25 mouse cellular contexts compared by ENCODE assay signal in genomic region chr11:82651751-82652150, GRCm38 (mm10).
A peak's percentile ranks its signal among the peaks of the same experiment; 100 is the strongest.
DNase-seq lines count a peak whose midpoint lies in the region; ATAC-seq and TF ChIP-seq lines count a peak whose summit lies in the region.
"Had no signal": no experiment of that assay in that cellular context is flagged by ENCODE, and none has a peak within 500 bp of the region (broad histone marks: within the 10 kb centered on the region; RNA-seq: fewer than 3 reads in every experiment).

No protein-coding gene starts in this region.

- peak; percentile 18 for DNase-seq in hindbrain, embryonic 11.5 days (ENCODE audit: low spot score)
- DNase-seq in midbrain, embryonic 10.5 days (ENCODE audit: low spot score), result no peak
- DNase-seq in embryo, embryonic 11 days, result peak; percentile 27
- peak; percentile 50 for DNase-seq in limb, embryonic 11.5 days (ENCODE audit: low spot score)
- no peak for DNase-seq in cerebellum, adult 2 months
- no peak for DNase-seq in spleen, adult 12 weeks (ENCODE audit: low spot score)
- DNase-seq: adrenal gland, postnatal 36 days; cerebellum, adult 9-11 months; gastrocnemius, postnatal 14 days; heart, adult 11 months; heart, postnatal 10 days; kidney, adult 2 months; kidney, postnatal 36 days; midbrain, embryonic 14.5 days; right cerebral cortex, postnatal 25 days; thymus, postnatal 14 days had no signal

- H3K27ac ChIP-seq in hindbrain, embryonic 11.5 days (ENCODE audit: low read depth, low read length), result no peak overlapping the region
- no peak overlapping the region for H3K27ac ChIP-seq in hindbrain, embryonic 13.5 days
- H3K27ac ChIP-seq in midbrain, embryonic 13.5 days, result peak overlapping the region; percentile 5; the same call in 1 of the 2 replicates
- H3K27ac ChIP-seq in midbrain, embryonic 10.5 days (replicated peaks), result no peak overlapping the region
- no peak overlapping the region for H3K27ac ChIP-seq in limb, embryonic 11.5 days (replicated peaks; ENCODE audit: low read depth, low read length)
- no peak overlapping the region for H3K27ac ChIP-seq in cerebellum, adult 2 months (ENCODE audit: insufficient read depth, low read length)
- H3K27ac ChIP-seq: embryonic facial prominence, embryonic 15.5 days; hindbrain, embryonic 14.5 days; limb, embryonic 15.5 days; liver, embryonic 14.5 days had no signal

- no peaks in the 10 kb centered on the region for H3K36me3 ChIP-seq in hindbrain, embryonic 11.5 days (ENCODE audit: control insufficient read depth, insufficient read depth, low read length)
- no peaks in the 10 kb centered on the region for H3K36me3 ChIP-seq in hindbrain, embryonic 13.5 days
- H3K36me3 ChIP-seq in midbrain, embryonic 13.5 days, result no peaks in the 10 kb centered on the region
- H3K36me3 ChIP-seq in midbrain, embryonic 10.5 days, result no peaks in the 10 kb centered on the region
- H3K36me3 ChIP-seq in limb, embryonic 11.5 days (ENCODE audit: control insufficient read depth, insufficient read depth, low read length), result no peaks in the 10 kb centered on the region
- H3K36me3 ChIP-seq: embryonic facial prominence, embryonic 15.5 days; heart, embryonic 12.5 days; limb, embryonic 15.5 days had no signal

- TF ChIP-seq CTCF in cerebellum, adult 2 months (IDR thresholded peaks at IDR 0.05; ENCODE audit: borderline replicate concordance, insufficient read depth, low read depth, low read length), result no peak

- H3K4me1 ChIP-seq in hindbrain, embryonic 11.5 days (replicated peaks; ENCODE audit: control insufficient read depth, insufficient read depth, low read length), result peaks cover 4% of the 10 kb centered on the region; the same call in 1 of the 2 replicates
- peaks cover 13% of the 10 kb centered on the region for H3K4me1 ChIP-seq in hindbrain, embryonic 13.5 days (replicated peaks)
- H3K4me1 ChIP-seq in midbrain, embryonic 13.5 days (replicated peaks), result peaks cover 13% of the 10 kb centered on the region; the same call in 1 of the 2 replicates
- peaks cover 20% of the 10 kb centered on the region for H3K4me1 ChIP-seq in midbrain, embryonic 10.5 days
- peaks cover 16% of the 10 kb centered on the region for H3K4me1 ChIP-seq in limb, embryonic 11.5 days (ENCODE audit: control insufficient read depth, insufficient read depth, low read length)
- no peaks in the 10 kb centered on the region for H3K4me1 ChIP-seq in cerebellum, adult 2 months (ENCODE audit: control insufficient read depth, insufficient read depth, low read length)
- H3K4me1 ChIP-seq: embryonic facial prominence, embryonic 15.5 days; heart, embryonic 12.5 days; limb, embryonic 15.5 days had no signal

- no peak for TF ChIP-seq POLR2A in cerebellum, adult 2 months (IDR thresholded peaks at IDR 0.05; ENCODE audit: borderline replicate concordance, insufficient read depth, low read length)

- no peaks in the 10 kb centered on the region for H3K9me3 ChIP-seq in hindbrain, embryonic 11.5 days (ENCODE audit: control insufficient read depth, low read length)
- no peaks in the 10 kb centered on the region for H3K9me3 ChIP-seq in hindbrain, embryonic 13.5 days
- no peaks in the 10 kb centered on the region for H3K9me3 ChIP-seq in midbrain, embryonic 13.5 days
- no peaks in the 10 kb centered on the region for H3K9me3 ChIP-seq in midbrain, embryonic 10.5 days (replicated peaks)
- H3K9me3 ChIP-seq in limb, embryonic 11.5 days (ENCODE audit: control insufficient read depth, low read length), result no peaks in the 10 kb centered on the region
- H3K9me3 ChIP-seq: embryonic facial prominence, embryonic 15.5 days; heart, embryonic 12.5 days; limb, embryonic 15.5 days had no signal

- ATAC-seq in hindbrain, embryonic 11.5 days (ENCODE audit: low FRiP score), result no peak
- no peak for ATAC-seq in hindbrain, embryonic 13.5 days (ENCODE audit: low FRiP score)
- ATAC-seq in midbrain, embryonic 13.5 days, result no peak
- no peak for ATAC-seq in limb, embryonic 11.5 days (ENCODE audit: insufficient number of reproducible peaks, low FRiP score, low TSS enrichment, low read depth)
- ATAC-seq: CD4-positive, CD25-positive, alpha-beta regulatory T cell, adult 4 months; forebrain, embryonic 16.5 days had no signal

- no peak overlapping the region for H3K4me3 ChIP-seq in hindbrain, embryonic 11.5 days (ENCODE audit: low read depth, low read length)
- no peak overlapping the region for H3K4me3 ChIP-seq in hindbrain, embryonic 13.5 days
- no peak overlapping the region for H3K4me3 ChIP-seq in midbrain, embryonic 13.5 days (replicated peaks)
- no peak overlapping the region for H3K4me3 ChIP-seq in midbrain, embryonic 10.5 days
- H3K4me3 ChIP-seq in limb, embryonic 11.5 days (ENCODE audit: low read depth, low read length), result no peak overlapping the region
- no peak overlapping the region for H3K4me3 ChIP-seq in cerebellum, adult 2 months (replicated peaks; ENCODE audit: insufficient read depth, low read depth, low read length)
- H3K4me3 ChIP-seq: embryonic facial prominence, embryonic 15.5 days; heart, embryonic 12.5 days; limb, embryonic 15.5 days had no signal

- no peaks in the 10 kb centered on the region for H3K27me3 ChIP-seq in hindbrain, embryonic 11.5 days (ENCODE audit: control insufficient read depth, insufficient read depth, low read length)
- 0 out of 2 replicates have a peak, but pooled peaks cover 12% of the 10 kb centered on the region for H3K27me3 ChIP-seq in hindbrain, embryonic 13.5 days
- no peaks in the 10 kb centered on the region for H3K27me3 ChIP-seq in midbrain, embryonic 13.5 days
- no peaks in the 10 kb centered on the region; the same call in 1 of the 2 replicates for H3K27me3 ChIP-seq in midbrain, embryonic 10.5 days (ENCODE audit: low read depth, poor library complexity, severe bottlenecking)
- no peaks in the 10 kb centered on the region for H3K27me3 ChIP-seq in limb, embryonic 11.5 days (ENCODE audit: control insufficient read depth, insufficient read depth, low read length)
- no peaks in the 10 kb centered on the region for H3K27me3 ChIP-seq in cerebellum, adult 2 months (ENCODE audit: control insufficient read depth, insufficient read depth, low read length)
- H3K27me3 ChIP-seq: embryonic facial prominence, embryonic 15.5 days; heart, embryonic 12.5 days; limb, embryonic 15.5 days had no signal

- no peak overlapping the region for H3K9ac ChIP-seq in hindbrain, embryonic 11.5 days (ENCODE audit: low read depth, low read length)
- no peak overlapping the region for H3K9ac ChIP-seq in hindbrain, embryonic 13.5 days
- no peak overlapping the region for H3K9ac ChIP-seq in midbrain, embryonic 13.5 days (replicated peaks)
- H3K9ac ChIP-seq in limb, embryonic 11.5 days (ENCODE audit: low read length), result no peak overlapping the region
- H3K9ac ChIP-seq: embryonic facial prominence, embryonic 15.5 days; heart, embryonic 12.5 days; hindbrain, embryonic 14.5 days; limb, embryonic 15.5 days; liver, embryonic 14.5 days had no signal

- no peak overlapping the region for H3K4me2 ChIP-seq in hindbrain, embryonic 11.5 days (replicated peaks; ENCODE audit: low read depth, low read length)
- no peak overlapping the region for H3K4me2 ChIP-seq in hindbrain, embryonic 13.5 days
- no peak overlapping the region for H3K4me2 ChIP-seq in midbrain, embryonic 13.5 days (replicated peaks)
- no peak overlapping the region for H3K4me2 ChIP-seq in limb, embryonic 11.5 days (ENCODE audit: low read depth, severe bottlenecking)
- H3K4me2 ChIP-seq: embryonic facial prominence, embryonic 15.5 days; heart, embryonic 12.5 days; hindbrain, embryonic 14.5 days; limb, embryonic 15.5 days had no signal

- WGBS in hindbrain, embryonic 11.5 days, result 43% methylated on average over 5 of the region's 5 CpGs
- 31% methylated on average over 5 of the region's 5 CpGs for WGBS in hindbrain, embryonic 13.5 days
- WGBS in midbrain, embryonic 13.5 days, result 32% methylated on average over 5 of the region's 5 CpGs
- 40% methylated on average over 5 of the region's 5 CpGs for WGBS in midbrain, embryonic 10.5 days
- WGBS in limb, embryonic 11.5 days, result 20% methylated on average over 5 of the region's 5 CpGs
- WGBS in cerebellum, adult 2 months, result 63% methylated on average over 5 of the region's 5 CpGs

Comparison
In these comparisons a context has a peak if more than half of its experiments do, and no peak if none do; other contexts are left out.
1. DNase-seq: peak in hindbrain, embryonic 11.5 days (single experiment), embryo, embryonic 11 days (single experiment) and limb, embryonic 11.5 days (single experiment); none in midbrain, embryonic 10.5 days (single experiment), cerebellum, adult 2 months (0 of 2) and spleen, adult 12 weeks (single experiment).